Mouse (Mus musculus) stomach, embryonic 15.5 days (tissue): ENCODE data around the gene Lrrn4cl. TPM values are rescaled to one million over a fixed set of nuclear protein-coding genes. Genes with fewer than 3 reads are reported as not detected.
"Not testable (repeated sequence)": the region's sequence is repeated elsewhere in the genome, so short reads cannot be mapped to it uniquely, and the experiment has no call there.

ENCODE experiments used
- ATAC-seq: fragments of 200-750 bp; cut with Nextera tagmentation; 2 replicates; pipeline ENCODE4 v1.8.0; 2017; ENCODE audit warnings: low read depth, moderate number of reproducible peaks, moderate TSS enrichment; ENCODE audit not compliant: insufficient read depth, low FRiP score
- H3K27ac ChIP-seq: fragments of 300-500 bp; sonication (generic); 2 replicates; pipeline ENCODE4 v1.5.1; 2015; ENCODE audit warnings: mild to moderate bottlenecking, inconsistent platforms
- H3K27me3 ChIP-seq: fragments of 300-500 bp; sonication (generic); replicated peaks from 2 replicates; pipeline ENCODE4 v1.6.1; 2015; ENCODE audit warnings: inconsistent platforms
- H3K36me3 ChIP-seq: fragments of 300-500 bp; sonication (generic); 2 replicates; pipeline ENCODE4 v1.6.1; 2015; ENCODE audit warnings: inconsistent platforms
- H3K4me1 ChIP-seq: fragments of 300-500 bp; sonication (generic); 2 replicates; pipeline ENCODE4 v1.6.1; 2015; ENCODE audit warnings: inconsistent platforms
- H3K4me2 ChIP-seq: fragments of 300-500 bp; sonication (generic); 2 replicates; pipeline ENCODE4 v1.6.1; 2015; ENCODE audit warnings: mild to moderate bottlenecking, inconsistent platforms
- H3K4me3 ChIP-seq: fragments of 300-500 bp; sonication (generic); replicated peaks from 2 replicates; pipeline ENCODE4 v1.5.1; 2015; ENCODE audit warnings: inconsistent platforms
- H3K9ac ChIP-seq: fragments of 300-500 bp; sonication (generic); 2 replicates; pipeline ENCODE4 v1.6.1; 2015; ENCODE audit warnings: inconsistent platforms
- H3K9me3 ChIP-seq: fragments of 300-500 bp; sonication (generic); 2 replicates; pipeline ENCODE4 v1.6.1; 2016; ENCODE audit warnings: inconsistent platforms
- WGBS: fragments of 180-500 bp; shearing (Covaris S2); methylation state at CpG from one replicate; pipeline ENCODE4 v1.1.7; 2015; 5-methylcytosine and 5-hydroxymethylcytosine counted together
- polyA plus RNA-seq: library from polyadenylated mRNA; unstranded; fragments of >200 nt; fragmentation: Nextera tagmentation; extraction: Ambion mirVana; gene quantifications from 2 replicates; pipeline ENCODE4 v1.2.1, GENCODE M21; 2015

Gene Lrrn4cl
- polyA plus RNA-seq, 1 experiment from 2014 or later = 1.6 TPM

DNA sequence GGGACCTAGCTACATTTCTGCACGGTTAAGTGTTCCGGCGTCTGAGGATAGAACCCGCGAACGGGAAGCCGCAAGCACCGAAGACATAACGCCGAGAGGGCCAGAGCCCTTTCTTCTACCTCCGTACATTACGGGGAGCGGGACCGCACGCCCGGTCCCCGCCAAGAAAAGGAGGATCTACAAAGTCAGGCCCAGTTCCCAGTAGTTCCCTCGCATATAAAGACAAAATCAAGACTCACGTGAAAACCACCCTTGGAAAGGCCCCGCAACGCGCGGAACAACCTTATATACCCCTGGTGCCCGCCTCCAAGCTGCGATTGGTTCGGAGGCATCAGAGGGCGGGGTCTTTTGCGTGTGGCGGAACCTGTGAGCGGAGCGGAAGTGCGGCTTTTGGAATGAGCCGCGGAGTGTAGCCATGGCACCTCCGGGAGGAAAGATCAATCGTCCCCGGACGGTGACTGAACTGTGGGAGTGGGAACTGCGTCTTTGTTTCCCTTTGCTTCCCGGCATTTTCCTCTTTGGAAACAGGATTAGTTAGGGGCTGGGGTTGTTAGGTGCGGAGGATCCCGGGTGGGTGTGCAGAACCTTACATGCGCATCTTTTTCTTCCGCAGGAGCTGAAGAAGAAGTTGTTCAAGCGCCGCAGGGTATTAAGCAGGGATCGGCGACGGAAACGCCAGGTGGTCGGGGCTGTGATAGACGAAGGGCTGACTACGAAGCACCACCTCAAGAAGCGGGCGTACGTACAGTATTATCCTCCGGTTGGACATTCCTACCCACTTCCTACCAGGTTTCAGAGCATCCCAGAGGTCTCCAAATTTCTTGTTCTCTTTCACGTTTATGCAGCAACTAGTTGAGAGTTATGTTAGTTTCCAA lies 38.2 kb downstream of the Lrrn4cl start, which contains the start of the genes 1810009A15Rik and Gm49416:
Gene 1810009A15Rik, plus strand, starts transcription at position 343 of the 875 bp plus-strand sequence.
Gene Gm49416, plus strand, starts transcription at position 416 of the 875 bp plus-strand sequence.
- Histone ChIP-seq H3K9ac (peak within 1 kb of the TSS; percentile 55; the same call in 1 of the 2 replicates), H3K4me2 (peak within 1 kb of the TSS; percentile 57), H3K36me3 (0 out of 2 replicates have a peak, but pooled peaks cover 4% of the 10 kb centered on the region), H3K27me3 (no peaks in the 10 kb centered on the region), H3K4me3 (peak within 1 kb of the TSS; percentile 59), H3K4me1 (peaks cover 9% of the 10 kb centered on the region), H3K9me3 (no peaks in the 10 kb centered on the region), H3K27ac (peak within 1 kb of the TSS; percentile 85)
- under 1% methylated on average over 58 of the region's 58 CpGs for WGBS
- peak; percentile 95 for ATAC-seq

DNA sequence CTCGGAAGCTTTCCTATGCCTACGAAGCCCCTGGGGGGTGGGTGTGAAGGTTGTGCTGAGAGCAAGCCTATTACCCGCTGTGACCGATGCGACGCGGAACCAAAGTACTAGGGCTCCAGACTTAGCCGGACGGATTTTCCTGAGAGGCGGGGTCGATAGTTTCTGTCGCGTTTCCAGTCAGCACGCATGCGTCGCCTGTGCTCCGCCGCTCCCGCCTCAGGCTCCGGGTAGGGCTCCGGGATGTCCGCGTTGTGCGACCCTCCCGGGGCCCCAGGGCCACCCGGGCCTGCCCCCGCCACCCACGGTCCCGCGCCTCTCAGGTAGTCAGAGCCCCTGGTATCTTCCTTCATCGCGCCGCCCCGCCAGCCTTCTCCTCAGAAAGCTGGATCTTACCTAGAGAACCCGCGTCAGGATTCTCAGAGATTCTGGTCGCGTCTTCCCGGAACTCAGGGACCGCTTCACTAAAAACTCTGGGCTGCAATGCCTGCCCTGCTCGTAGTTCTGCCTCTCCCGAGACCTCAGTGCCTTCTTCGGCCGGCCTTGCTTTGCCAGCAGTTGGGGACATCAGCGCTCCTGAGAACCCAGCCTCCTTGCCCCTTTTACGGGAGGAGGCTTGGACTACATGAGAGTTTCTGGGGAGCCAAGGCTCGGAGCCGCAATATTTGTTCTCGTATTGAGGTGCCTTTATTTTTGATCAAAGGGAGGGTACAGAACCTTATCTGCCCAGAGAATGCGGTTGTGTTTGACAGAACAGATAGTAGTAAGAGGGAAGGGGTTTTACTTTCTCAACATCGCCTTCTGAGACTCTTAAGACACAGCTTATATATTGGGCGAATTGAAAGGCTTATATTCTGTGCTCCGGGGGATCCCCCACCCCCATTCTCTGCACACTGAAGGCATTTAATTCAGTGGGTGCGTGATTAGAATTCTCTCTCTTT lies 42.5 kb downstream of the Lrrn4cl start, which contains the start of gene Ints5:
Gene Ints5, plus strand, starts transcription at position 177 of the 938 bp plus-strand sequence.
- Histone ChIP-seq H3K36me3 (peaks cover 16% of the 10 kb centered on the region), H3K27ac (peak within 1 kb of the TSS; percentile 86), H3K9me3 (no peaks in the 10 kb centered on the region), H3K27me3 (no peaks in the 10 kb centered on the region), H3K9ac (peak within 1 kb of the TSS; percentile 95), H3K4me2 (peak within 1 kb of the TSS; percentile 65), H3K4me1 (peaks cover 30% of the 10 kb centered on the region), H3K4me3 (peak within 1 kb of the TSS; percentile 90)
- peak; percentile 54 for ATAC-seq
- WGBS = 2% methylated on average over 54 of the region's 54 CpGs

DNA sequence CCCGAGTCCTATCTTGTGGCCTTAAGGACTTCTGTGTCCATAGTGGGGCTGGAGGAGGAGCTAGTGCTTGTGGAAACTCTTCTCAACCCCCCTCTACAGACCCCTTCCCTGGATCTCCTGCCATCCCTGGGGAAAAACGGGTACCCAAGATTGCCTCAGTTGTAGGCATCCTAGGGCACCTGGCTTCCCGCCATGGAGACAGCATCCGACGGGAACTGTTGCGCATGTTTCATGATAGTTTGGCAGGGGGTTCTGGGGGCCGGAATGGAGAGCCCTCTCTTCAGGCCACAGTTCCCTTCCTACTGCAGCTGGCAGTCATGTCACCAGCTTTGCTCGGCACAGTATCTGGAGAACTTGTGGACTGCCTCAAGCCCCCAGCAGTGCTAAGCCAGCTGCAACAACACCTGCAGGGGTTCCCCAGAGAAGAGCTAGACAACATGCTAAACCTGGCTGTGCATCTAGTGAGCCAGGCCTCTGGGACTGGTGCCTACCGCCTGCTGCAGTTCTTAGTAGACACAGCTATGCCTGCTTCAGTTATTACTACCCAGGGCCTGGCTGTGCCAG lies 44.9 kb downstream of the Lrrn4cl start:
- H3K36me3 ChIP-seq = peaks cover 15% of the 10 kb centered on the region
- no peaks in the 10 kb centered on the region for H3K27me3 ChIP-seq
- no peaks in the 10 kb centered on the region for H3K9me3 ChIP-seq
- H3K9ac ChIP-seq = no peak overlapping the region
- H3K4me3 ChIP-seq = no peak overlapping the region
- H3K27ac ChIP-seq = no peak overlapping the region
- ATAC-seq = no peak
- peaks cover 33% of the 10 kb centered on the region for H3K4me1 ChIP-seq
- 89% methylated on average over 9 of the region's 9 CpGs for WGBS
- H3K4me2 ChIP-seq = no peak overlapping the region

DNA sequence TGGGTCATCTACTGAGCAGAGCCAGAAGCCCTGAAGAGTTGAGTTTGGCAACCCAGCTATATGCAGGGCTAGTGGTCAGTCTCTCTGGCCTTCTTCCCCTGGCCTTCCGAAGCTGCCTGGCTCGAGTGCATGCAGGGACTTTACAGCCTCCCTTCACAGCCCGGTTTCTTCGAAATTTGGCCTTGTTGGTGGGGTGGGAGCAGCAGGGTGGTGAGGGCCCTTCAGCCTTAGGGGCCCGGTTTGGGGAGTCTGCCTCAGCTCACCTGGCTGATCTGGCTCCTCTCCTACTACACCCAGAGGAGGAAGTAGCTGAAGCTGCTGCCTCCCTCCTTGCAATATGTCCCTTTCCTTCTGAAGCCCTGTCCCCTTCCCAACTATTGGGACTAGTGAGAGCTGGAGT lies 45.7 kb downstream of the Lrrn4cl start:
- H3K4me3 ChIP-seq, H3K27me3 ChIP-seq, H3K4me2 ChIP-seq, H3K9me3 ChIP-seq, H3K27ac ChIP-seq, ATAC-seq, H3K9ac ChIP-seq: not testable (repeated sequence)
- 83% methylated on average over 5 of the region's 5 CpGs for WGBS
- peaks cover 13% of the 10 kb centered on the region for H3K36me3 ChIP-seq
- peaks cover 33% of the 10 kb centered on the region for H3K4me1 ChIP-seq

DNA sequence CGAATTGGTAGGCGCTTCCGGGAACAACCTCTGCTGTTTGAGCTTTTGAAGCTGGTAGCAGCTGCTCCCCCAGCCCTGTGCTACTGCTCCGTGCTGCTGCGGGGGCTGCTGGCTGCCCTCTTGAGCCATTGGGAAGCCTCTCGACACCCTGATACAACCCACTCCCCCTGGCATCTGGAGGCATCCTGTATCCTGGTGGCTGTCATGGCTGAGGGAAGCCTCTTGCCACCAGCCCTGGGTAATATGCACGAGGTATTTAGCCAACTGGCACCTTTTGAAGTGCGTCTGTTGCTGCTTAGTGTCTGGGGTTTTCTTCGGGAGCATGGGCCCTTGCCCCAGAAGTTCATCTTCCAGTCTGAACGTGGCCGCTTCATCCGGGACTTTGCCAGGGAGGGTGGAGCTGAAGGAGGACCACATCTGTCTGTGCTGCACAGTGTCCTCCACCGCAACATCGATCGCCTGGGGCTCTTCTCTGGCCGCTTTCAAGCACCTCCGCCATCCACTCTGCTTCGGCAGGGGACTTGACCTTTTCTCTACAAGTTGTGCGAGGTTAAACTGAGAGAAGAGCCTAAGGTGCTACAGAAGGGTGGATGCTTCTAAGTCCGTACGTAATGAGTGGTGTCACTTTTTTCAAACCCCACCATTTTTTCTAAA lies 46.8 kb downstream of the Lrrn4cl start:
- not testable (repeated sequence) for H3K9me3 ChIP-seq, H3K27me3 ChIP-seq
- ATAC-seq = peak; percentile 28
- Histone ChIP-seq H3K27ac (peak overlapping the region; percentile 91), H3K9ac (peak overlapping the region; percentile 55), H3K4me3 (peak overlapping the region; percentile 66), H3K4me2 (peak overlapping the region; percentile 60), H3K36me3 (peaks cover 17% of the 10 kb centered on the region), H3K4me1 (peaks cover 33% of the 10 kb centered on the region)
- WGBS = 22% methylated on average over 21 of the region's 21 CpGs

DNA sequence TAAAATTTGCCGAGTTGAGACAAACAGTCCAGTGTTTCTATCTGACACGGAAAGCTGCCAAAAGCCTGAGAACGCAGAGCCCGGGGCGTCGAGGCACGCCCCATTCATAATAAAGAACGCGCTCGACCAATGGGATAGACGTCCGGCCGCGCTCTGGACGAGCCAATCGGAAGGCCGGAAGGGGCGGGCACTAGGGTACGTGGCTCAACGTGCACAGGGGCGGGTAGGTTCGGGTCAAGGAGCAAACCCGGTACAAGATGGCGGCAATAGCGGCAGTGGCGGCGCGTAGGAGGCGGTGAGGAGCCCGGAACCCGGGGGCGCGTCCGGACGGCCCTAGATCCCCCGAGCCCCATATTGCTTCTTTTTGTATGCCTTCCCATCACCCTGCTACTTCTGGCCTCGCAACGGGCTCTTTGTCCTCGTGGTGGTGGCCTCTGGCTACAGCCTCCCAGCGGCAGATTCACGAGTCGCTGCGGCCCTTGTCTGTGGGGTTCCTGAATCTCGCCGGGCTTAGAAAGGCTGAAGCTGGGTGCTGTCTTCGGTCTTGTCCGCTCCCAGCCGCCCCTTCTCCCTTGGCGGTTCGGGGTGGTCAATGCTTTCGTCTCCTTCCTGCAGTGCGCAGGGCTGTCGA lies 47.4 kb downstream of the Lrrn4cl start, which contains the start of gene Ganab:
Gene Ganab, plus strand, starts transcription at position 207 of the 631 bp plus-strand sequence.
- Histone ChIP-seq H3K27ac (peak within 1 kb of the TSS; percentile 92), H3K4me1 (peaks cover 33% of the 10 kb centered on the region), H3K9me3 (no peaks in the 10 kb centered on the region), H3K36me3 (peaks cover 21% of the 10 kb centered on the region), H3K9ac (peak within 1 kb of the TSS; percentile 84), H3K27me3 (no peaks in the 10 kb centered on the region), H3K4me3 (peak within 1 kb of the TSS; percentile 66), H3K4me2 (peak within 1 kb of the TSS; percentile 69)
- WGBS = under 1% methylated on average over 53 of the region's 53 CpGs
- peak; percentile 99 for ATAC-seq

DNA sequence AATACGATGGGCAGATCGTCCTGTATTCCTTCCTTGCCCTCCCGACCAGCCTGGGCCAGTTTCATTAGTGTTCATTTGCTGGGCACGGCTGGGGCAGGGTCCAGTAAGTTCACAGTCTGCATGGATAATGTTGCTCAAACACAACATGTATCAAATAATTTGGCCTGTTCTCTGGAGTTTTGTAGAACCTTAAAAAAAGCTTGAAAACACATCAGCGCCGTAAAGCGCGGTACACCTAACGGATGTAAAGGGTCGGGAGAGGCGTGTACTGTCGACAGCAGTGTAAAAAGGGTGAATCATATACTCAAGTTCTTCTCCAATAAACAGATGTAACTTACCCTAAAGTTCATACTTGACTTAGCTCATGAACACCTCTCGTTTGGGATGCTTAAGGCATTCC lies 48.0 kb downstream of the Lrrn4cl start:
- peaks cover 25% of the 10 kb centered on the region for H3K36me3 ChIP-seq
- no peak for ATAC-seq
- WGBS = 3% methylated on average over 13 of the region's 13 CpGs

DNA sequence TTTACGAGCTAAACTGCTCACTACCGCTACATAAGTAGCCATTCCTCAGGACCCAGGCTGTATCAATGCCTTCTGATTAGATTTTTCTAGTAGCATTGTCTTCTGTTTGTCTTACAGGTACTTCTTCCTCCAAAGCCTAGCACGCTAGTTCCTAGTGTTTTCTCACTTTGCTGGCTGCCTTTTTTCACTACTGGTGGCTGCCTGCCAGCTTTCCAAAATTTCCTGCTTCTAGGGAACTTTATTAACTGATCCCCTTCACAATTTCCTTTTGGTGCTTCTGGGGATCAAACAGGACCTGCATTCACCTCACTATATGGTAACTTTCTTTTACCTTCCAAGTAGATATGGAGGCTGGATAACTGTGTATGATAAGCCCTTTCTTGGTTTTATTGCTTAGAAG lies 48.5 kb downstream of the Lrrn4cl start:
- Histone ChIP-seq H3K9me3 (no peaks in the 10 kb centered on the region), H3K4me1 (peaks cover 27% of the 10 kb centered on the region), H3K4me3 (peak overlapping the region; percentile 66), H3K27ac (no peak overlapping the region), H3K36me3 (peaks cover 29% of the 10 kb centered on the region), H3K27me3 (no peaks in the 10 kb centered on the region), H3K4me2 (peak overlapping the region; percentile 69), H3K9ac (peak overlapping the region; percentile 35)
- 26% methylated on average over 3 of the region's 3 CpGs for WGBS
- no peak for ATAC-seq

More for the DNA sequence above, 48.0 kb downstream of the Lrrn4cl start:
- H3K4me3 ChIP-seq = peak overlapping the region; percentile 66
- no peaks in the 10 kb centered on the region for H3K27me3 ChIP-seq
- peak overlapping the region; percentile 69 for H3K4me2 ChIP-seq
- peak overlapping the region; percentile 84 for H3K9ac ChIP-seq
- peaks cover 32% of the 10 kb centered on the region for H3K4me1 ChIP-seq
- H3K9me3 ChIP-seq = no peaks in the 10 kb centered on the region
- H3K27ac ChIP-seq = peak overlapping the region; percentile 92

DNA sequence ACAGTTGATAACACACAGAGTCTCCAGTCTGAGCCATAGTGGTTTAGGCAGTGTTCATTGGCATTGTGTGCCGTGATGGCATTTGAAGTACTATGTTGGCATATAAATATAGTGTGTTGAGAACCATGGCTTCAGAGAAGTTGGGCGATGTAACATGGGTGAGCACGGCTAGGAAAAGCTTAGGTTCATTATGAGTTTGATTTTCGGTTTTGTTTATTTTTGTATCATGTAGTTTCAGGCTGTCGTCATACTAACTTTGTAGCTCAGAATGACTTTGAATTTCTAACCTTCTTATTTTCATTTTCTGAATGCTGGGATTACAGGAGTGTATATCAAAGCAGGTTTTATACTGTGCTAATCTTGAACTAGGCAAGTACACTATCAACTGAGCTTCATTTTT lies 52.8 kb downstream of the Lrrn4cl start:
- 92% methylated on average over 5 of the region's 5 CpGs for WGBS
- Histone ChIP-seq H3K9ac (no peak overlapping the region), H3K4me1 (peaks cover 8% of the 10 kb centered on the region), H3K27ac (no peak overlapping the region), H3K9me3 (no peaks in the 10 kb centered on the region), H3K4me2 (no peak overlapping the region), H3K4me3 (no peak overlapping the region), H3K27me3 (no peaks in the 10 kb centered on the region), H3K36me3 (peaks cover 45% of the 10 kb centered on the region)
- ATAC-seq = no peak
